Mouse (Mus musculus) frontal cortex, postnatal 25 days (tissue): ENCODE data around the gene 4933402J07Rik.
A peak's percentile ranks its signal among the peaks of the same experiment; 100 is the strongest.

Experiments
- DNase-seq, 2 experiments: peaks; one replicate each; pipeline ENCODE4 v3.0.0; 2022; ENCODE audit warnings: low spot score in 2 of 2

4933402J07Rik gene

GRCm38 (mm10) chr8:87563553-87563952, at the start of gene 4933402J07Rik:
Gene 4933402J07Rik, plus strand, starts transcription at chr8:87563853.
- no peak for DNase-seq

DNA sequence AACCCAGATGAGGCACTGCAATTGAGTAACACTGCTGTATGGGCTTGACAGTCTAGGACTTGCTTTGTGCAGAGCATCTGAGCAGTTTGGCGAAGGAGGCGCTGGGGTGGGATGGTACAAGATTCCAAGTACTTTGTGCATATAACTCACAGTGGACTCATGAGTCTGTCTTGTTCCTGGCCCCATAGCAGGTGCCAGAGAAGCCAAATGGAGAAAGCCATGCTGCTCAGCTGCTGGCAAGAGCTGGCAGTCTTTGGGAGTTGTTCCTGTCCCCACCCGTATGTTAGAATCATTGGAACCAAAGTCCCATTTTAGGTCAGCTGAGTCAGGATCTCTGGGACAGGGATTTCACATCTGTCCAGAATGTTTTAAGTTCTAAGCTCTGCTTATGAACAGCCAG, 46.5 kb upstream of the 4933402J07Rik start:
- no peak for DNase-seq

- no peak for DNase-seq
Measured at GRCm38 (mm10) chr8:87525006-87525405, 38.6 kb upstream of the 4933402J07Rik start.

DNA sequence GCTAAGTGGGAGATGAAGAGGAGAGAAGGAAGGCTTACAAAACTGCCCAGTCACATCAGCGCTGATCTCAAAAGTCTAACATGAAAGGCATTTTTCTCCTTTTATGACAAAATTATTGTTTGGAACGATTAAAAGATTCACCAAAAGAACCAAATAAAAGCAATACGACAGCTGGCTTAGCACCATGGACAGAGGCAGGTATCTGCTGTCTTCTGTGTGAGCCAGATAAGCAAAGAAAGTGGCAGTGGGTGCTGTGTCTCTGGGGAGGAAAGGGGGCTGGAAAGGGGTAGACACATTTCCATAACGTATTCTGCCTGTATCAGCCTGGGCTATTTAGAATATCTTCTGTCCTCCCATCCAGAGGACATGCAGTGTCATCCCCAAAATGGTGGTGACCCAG, 32.5 kb upstream of the 4933402J07Rik start:
- no peak for DNase-seq

DNA sequence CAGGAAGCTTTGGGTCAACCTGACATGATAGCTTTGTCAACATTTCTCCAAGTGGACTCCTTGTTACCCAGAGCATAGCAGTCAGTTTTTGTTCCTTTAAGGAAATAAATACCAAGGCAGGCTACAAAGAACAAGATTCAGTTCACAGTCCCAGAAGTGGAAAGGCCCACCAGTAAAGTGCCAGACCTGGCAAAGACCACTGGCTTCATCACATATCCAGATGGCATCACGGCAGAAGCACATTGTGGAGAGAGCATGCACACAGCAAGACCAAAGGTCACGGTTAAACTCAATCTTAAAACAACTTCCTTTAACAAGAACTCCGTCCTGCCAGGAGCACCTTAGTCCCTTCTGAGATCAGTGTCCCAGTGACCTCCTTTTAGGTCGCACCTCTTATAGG, 30.2 kb upstream of the 4933402J07Rik start:
- no peak for DNase-seq

- DNase-seq = no peak
Measured at GRCm38 (mm10) chr8:87534846-87535245, 28.8 kb upstream of the 4933402J07Rik start.

DNA sequence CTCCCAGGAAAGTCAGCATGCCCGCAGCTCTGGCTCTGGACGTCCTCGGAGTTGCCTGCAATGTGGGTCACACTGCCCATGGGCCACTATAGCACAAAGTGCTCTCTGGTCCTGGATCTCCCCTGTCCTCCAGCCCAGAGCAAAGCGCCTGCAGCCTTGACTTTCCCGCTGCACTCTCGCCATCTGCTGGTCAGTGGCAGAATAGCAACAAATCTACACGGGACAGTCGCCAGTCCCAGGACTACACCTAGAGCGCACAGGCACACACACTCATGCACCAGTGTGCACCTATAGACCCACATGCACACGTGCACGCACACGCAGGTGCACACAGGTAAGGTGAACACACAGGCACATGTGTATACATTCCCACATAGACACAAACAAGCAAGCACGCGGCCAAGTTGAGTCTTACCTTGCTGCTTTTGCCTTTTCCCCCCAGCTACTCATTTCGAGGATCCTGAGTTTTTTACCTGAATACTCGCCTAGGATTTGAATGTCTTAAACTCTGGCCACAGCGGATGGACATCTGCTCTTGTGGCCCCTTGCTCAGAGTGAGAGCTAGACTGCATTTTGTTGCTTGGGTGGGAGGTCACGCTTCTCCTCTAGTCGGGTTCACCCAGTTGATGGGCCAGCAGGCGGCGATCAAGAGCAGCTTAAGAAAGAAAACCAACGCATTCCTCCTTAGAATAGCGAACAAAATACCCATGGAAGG, 26.9 kb upstream of the 4933402J07Rik start:
- peak; percentile 65 for DNase-seq

GRCm38 (mm10) chr8:87539829-87540394, 23.7 kb upstream of the 4933402J07Rik start:
- peak; percentile 8 to 13 for DNase-seq

DNA sequence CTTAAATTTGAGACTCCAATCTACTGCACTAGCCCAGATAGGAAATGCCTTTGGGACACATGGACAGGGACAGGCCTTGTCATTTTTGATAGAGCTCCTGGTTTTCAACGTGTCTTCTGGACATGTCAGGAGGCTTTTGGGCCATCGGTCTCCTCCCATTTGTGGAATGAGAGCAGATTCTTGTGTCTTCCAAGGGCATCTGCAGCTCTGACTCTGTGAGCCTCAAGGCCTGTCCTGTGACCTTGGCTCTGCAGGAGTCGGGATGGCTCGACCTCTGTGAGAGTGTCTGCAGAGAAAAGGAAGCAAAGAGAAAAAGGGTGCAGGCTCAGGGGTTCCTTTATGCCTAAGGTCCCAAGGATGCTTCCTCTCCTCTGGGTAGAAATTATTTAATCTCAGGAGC, 13.8 kb upstream of the 4933402J07Rik start:
- no peak for DNase-seq

DNA sequence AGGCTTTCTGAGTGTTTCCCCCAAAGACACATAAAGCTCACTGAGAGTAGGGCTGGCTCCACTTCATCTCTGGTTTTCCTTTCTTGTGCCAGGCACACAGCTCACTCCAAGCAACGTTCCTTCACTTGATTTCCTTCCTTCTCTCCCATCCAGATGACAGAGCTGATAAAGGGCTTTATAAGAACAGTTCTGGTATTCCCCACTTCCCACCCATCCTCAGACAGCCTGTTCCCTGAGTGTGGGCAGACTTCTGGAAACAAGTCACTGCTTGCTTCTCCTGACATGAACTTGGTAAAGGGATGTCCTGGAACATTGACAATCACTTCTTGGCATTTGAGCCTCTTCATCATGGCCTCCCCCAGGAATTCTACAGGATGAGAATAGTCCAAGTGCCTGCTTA, 10.9 kb upstream of the 4933402J07Rik start:
- DNase-seq = no peak

GRCm38 (mm10) chr8:87560801-87561200, 2.9 kb upstream of the 4933402J07Rik start:
- DNase-seq = no peak

DNA sequence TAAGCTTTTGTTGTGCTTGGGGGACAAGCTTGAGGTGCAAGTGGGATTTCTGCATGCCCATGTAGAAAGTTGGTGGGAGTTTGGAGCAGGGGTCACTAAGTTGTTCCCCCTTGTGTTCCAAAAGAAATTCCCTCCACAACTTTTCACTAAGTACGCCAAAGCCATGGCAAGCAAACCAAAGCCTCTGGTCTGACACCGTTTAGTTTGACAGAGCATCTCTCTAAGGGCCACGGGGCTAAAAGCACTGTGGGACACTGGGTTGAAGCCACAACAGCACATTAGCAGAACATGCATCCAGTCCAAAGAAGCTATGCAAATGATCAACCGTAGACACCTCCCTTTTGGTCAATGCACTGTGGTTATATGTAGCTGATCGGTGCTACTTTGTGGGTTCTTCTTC, 5.5 kb downstream of the 4933402J07Rik start:
- no peak for DNase-seq

DNA sequence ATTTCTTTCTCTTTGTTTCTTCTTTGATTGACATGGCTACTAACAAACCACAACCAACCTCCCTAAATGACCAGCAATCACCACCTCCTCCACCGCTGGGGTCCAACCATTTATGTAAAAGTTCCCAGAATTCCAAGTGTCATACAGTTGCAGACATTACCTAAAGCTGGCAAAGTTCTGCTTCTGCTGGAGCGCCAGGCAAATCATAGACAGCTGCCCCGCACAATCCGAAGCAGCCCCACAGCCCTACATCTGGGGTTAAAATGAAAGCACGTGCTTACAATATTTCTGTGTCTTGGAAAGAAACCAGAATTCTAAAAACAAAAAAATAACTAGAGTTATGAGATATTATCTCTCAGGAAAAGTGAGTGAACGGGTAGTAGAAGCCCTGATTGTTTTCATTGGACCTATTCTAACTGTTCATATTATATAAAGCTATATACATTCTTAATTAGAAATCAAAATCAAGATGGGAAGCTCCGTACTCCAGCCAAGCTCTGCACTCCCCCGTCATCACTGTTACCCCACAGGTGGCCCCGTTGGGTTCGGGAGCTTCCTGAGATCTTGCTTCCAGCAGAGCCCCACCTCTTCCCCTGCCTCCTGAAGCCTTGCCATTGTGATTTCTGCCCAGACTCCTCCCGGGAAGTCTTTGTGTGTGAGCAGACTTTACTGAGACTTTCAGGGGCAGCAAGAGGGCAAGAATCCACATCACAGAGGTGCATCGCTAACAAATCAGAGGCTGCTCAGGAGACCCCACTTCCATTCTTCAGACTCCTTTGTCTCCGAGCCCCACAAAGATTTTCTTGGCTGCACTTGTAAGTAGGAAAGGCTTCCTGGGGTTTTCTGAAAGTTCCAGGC, 6.3 kb downstream of the 4933402J07Rik start:
- no peak for DNase-seq

DNA sequence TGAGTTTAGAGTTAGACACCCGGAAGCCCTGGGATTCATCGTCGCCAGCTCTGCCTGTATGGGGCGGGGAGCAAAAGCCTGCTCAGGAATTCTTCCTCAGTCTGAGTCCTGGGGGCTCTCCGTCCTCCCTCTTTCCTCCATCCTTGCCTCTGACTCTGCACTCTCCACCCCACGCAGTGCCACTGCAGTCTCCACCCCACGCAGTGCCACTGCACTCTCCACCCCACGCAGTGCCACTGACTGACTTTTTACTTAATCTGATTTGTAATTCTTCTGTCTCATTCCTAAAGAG, 6.9 kb downstream of the 4933402J07Rik start:
- no peak for DNase-seq

- no peak for DNase-seq
Measured at GRCm38 (mm10) chr8:87570880-87571279, 7.2 kb downstream of the 4933402J07Rik start.

DNA sequence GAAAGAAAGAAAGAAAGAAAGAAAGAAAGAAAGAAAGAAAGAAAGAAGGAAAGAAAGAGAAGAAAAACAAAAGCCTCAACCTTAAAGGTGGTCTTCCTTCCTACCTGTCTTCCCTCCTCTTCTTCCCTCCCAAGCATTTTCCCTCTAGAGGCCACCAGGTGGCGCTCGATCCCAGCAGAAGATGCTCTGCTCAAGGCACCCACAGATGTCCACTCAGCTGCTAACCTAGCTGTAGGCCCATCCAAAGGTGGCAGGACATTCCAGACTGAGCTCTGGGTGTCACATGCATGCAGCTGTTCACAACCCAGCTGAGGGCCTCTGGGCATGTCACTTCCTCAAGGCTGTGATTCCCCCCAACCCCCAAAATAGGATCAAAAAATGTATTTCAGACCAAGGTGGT, 30.6 kb downstream of the 4933402J07Rik start:
- DNase-seq = peak; percentile 33 to 51

- DNase-seq = no peak
Measured at GRCm38 (mm10) chr8:87602731-87603130, 39.1 kb downstream of the 4933402J07Rik start.

DNA sequence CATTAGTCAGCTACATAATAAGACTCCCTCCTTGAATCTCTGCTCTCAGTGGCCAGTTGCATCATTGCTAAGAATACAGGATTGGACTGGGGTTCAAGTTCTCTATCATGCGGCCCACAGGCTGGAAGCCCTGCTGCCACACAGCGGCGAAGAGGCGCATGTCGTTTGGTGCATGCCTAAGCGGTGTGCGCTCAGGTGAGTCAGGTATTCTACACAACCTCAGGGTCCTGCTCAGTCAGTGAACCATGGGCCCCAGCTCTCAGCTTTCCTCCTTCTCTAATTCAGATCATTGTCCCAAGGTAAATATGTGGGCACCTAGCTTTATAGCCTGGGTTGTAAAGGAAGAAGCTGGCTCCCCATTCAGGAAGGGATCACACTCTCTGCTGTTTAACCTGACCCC, 45.5 kb downstream of the 4933402J07Rik start:
- DNase-seq = no peak

DNA sequence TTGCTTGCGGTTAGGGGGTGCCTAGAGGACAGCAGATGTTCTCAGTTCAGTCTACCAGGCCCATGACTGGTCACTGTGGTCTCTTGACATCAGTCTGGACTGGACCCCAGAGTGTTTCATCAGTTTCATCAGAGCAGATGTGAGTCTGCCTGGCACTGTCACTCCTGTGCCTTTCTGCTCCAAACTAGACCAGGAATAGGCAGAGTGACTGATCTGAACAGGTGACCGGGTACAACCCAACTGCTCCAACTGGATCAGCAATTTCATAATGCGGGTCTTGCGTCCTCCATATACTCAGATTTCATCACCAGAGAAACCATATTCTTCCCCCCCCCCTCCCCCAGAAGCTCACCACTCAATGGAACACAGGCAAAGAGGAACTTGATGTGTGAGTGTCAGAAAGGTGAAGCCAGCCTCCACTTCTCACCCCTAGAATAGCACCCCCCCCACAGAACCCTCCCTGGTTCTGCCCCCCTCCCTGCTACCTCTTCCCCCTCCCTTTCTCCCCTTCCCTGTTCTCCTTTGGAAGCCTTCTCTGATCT, 46.1 kb downstream of the 4933402J07Rik start:
- DNase-seq = no peak

DNA sequence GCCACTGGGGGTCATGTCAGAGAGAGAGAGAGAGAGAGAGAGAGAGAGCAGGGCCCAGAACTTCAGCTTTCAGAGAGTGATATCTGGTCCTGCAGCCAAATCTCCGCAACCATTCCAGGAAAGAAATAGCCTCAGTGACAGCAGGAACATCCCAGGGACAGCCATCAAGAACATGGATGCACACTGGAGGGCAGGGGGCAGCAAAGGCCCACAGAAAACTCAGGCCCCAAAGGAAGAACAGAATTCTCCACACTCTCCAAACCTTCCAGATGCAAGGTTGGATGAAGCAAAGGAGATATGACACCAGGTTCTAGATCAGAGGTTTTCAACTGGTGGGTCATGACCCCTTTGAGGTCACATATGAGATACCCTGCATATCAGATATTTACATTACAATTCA, 50.0 kb downstream of the 4933402J07Rik start:
- no peak for DNase-seq

DNA sequence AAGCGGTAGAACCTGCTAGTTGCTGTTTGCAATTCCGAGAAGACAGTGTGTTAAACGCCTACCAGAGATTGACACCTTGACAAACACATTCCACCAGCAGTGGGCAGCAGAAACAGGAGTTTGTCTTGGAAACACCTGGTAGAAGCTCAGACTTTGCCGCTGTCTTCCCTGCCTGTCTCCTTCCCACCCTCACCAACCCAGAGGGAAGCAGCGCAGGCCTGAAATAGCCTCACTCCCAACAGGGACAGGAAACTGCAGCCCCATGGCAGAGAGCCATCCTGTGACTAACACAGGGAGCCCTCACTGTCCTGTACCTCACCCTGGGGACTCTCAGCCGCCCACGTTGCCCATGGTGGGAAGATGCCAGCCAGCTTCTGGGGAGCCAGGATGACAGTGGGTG, 55.5 kb downstream of the 4933402J07Rik start:
- DNase-seq = peak in 1 of 2 experiments; percentile 27

DNA sequence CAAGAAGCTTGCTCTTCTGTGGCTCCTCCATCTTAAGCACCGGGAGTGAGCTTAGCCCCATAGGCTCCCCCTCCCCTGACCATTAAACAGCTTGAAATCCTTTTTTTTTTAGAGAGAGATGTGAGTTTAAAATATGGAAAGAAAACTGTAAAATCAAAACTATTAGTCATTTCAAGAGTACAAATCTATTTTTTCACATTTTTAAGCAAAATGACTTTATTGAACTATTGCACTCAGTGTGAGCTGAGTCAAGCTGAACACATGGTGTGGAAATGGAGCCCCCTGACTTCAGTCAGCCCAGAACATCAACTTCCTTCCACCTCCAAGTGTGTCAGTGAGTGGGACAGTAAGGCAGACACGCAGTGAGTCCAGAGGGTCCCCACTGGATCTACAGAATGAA, 55.9 kb downstream of the 4933402J07Rik start:
- DNase-seq = no peak

DNA sequence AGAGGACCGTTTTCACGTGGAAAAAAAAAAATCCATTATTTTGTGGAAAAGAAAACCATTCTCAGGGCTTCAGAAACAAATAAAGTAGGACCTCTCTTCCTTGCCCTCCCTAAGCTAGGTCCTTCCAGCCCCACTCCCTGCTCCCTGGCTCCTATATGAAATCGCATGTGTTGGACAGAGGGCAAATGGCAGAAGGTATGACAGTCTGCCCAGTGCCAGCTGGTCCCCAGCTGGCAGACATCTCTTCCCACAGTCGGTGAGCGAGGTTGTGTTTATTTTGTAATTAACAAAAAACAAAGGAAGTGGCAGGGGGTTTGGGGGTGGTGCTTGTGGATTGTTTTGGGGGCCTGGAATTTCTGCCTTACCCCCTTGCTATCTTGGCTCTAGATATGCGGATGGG, 56.6 kb downstream of the 4933402J07Rik start:
- no peak for DNase-seq
